Mouse (Mus musculus): ENCODE results near the gene Tnfrsf1b. TPM values are rescaled to one million over a fixed set of nuclear protein-coding genes. Genes with fewer than 3 reads are reported as not detected.

The Tnfrsf1b gene
- polyA plus RNA-seq, 1 experiment from 2014 or later = 5.9 TPM

- WGBS = 80% methylated on average over 8 of the region's 8 CpGs
- Histone ChIP-seq H3K4me1 (no peaks in the 10 kb centered on the region), H3K36me3 (no peaks in the 10 kb centered on the region), H3K27ac (no peak overlapping the region), H3K9me3 (no peaks in the 10 kb centered on the region), H3K9ac (no peak overlapping the region), H3K4me3 (replicated peaks) (no peak overlapping the region), H3K27me3 (replicated peaks) (peaks cover 2% of the 10 kb centered on the region; the same call in 1 of the 2 replicates), H3K4me2 (no peak overlapping the region)
- no peak for ATAC-seq (ENCODE audit: insufficient read depth, low FRiP score, low read depth)
These were observed 5.9 kb upstream of the Tnfrsf1b start for GRCm38 (mm10) chr4:145252611-145253010.

GRCm38 (mm10) chr4:145251546-145251945 is 4.9 kb upstream of the Tnfrsf1b start:
- Histone ChIP-seq H3K4me2 (no peak overlapping the region), H3K9me3 (no peaks in the 10 kb centered on the region)
- 88% methylated on average over 4 of the region's 4 CpGs for WGBS

GRCm38 (mm10) chr4:145250002-145250401 is 3.3 kb upstream of the Tnfrsf1b start:
- H3K36me3 ChIP-seq = no peaks in the 10 kb centered on the region
- H3K4me2 ChIP-seq = no peak overlapping the region
- H3K27ac ChIP-seq = no peak overlapping the region
- H3K27me3 ChIP-seq (replicated peaks) = peaks cover 10% of the 10 kb centered on the region; the same call in 1 of the 2 replicates
- no peak overlapping the region for H3K4me3 ChIP-seq (replicated peaks)
- WGBS = 70% methylated on average over 4 of the region's 4 CpGs
- H3K9ac ChIP-seq = no peak overlapping the region
- H3K4me1 ChIP-seq = peaks cover 7% of the 10 kb centered on the region; the same call in 1 of the 2 replicates
- H3K9me3 ChIP-seq = no peaks in the 10 kb centered on the region
- no peak for ATAC-seq (ENCODE audit: insufficient read depth, low FRiP score, low read depth)

More at GRCm38 (mm10) chr4:145251546-145251945, 4.9 kb upstream of the Tnfrsf1b start:
- no peak overlapping the region for H3K4me3 ChIP-seq (replicated peaks)
- no peaks in the 10 kb centered on the region for H3K36me3 ChIP-seq
- H3K4me1 ChIP-seq = peaks cover 4% of the 10 kb centered on the region; the same call in 1 of the 2 replicates
- ATAC-seq (ENCODE audit: insufficient read depth, low FRiP score, low read depth) = no peak
- no peak overlapping the region for H3K27ac ChIP-seq
- no peak overlapping the region for H3K9ac ChIP-seq
- H3K27me3 ChIP-seq (replicated peaks) = peaks cover 3% of the 10 kb centered on the region; the same call in 1 of the 2 replicates

- H3K27me3 ChIP-seq (replicated peaks) = peaks cover 10% of the 10 kb centered on the region; the same call in 1 of the 2 replicates
- H3K27ac ChIP-seq = no peak overlapping the region
- no peak overlapping the region for H3K9ac ChIP-seq
- ATAC-seq (ENCODE audit: insufficient read depth, low FRiP score, low read depth) = no peak
- no peak overlapping the region for H3K4me3 ChIP-seq (replicated peaks)
- H3K9me3 ChIP-seq = no peaks in the 10 kb centered on the region
- WGBS = 67% methylated on average over 2 of the region's 2 CpGs
- H3K4me2 ChIP-seq = no peak overlapping the region
- H3K36me3 ChIP-seq = no peaks in the 10 kb centered on the region
- peaks cover 7% of the 10 kb centered on the region; the same call in 1 of the 2 replicates for H3K4me1 ChIP-seq
These were observed 886 bp upstream of the Tnfrsf1b start for GRCm38 (mm10) chr4:145247556-145247955.

GRCm38 (mm10) chr4:145245581-145245980 is 1.1 kb downstream of the Tnfrsf1b start:
- H3K4me2 ChIP-seq = peak overlapping the region; percentile 96
- no peak for ATAC-seq (ENCODE audit: insufficient read depth, low FRiP score, low read depth)
- H3K27me3 ChIP-seq (replicated peaks) = peaks cover 10% of the 10 kb centered on the region; the same call in 1 of the 2 replicates
- no peaks in the 10 kb centered on the region for H3K36me3 ChIP-seq
- H3K9ac ChIP-seq = no peak overlapping the region
- WGBS = 96% methylated on average over 3 of the region's 3 CpGs
- peaks cover 7% of the 10 kb centered on the region; the same call in 1 of the 2 replicates for H3K4me1 ChIP-seq
- no peak overlapping the region for H3K27ac ChIP-seq
- no peaks in the 10 kb centered on the region for H3K9me3 ChIP-seq
- H3K4me3 ChIP-seq (replicated peaks) = peak overlapping the region; percentile 55

GRCm38 (mm10) chr4:145244676-145245075 is 2.0 kb downstream of the Tnfrsf1b start:
- peaks cover 7% of the 10 kb centered on the region; the same call in 1 of the 2 replicates for H3K4me1 ChIP-seq
- 82% methylated on average over 2 of the region's 2 CpGs for WGBS
- H3K9ac ChIP-seq = no peak overlapping the region
- peaks cover 10% of the 10 kb centered on the region; the same call in 1 of the 2 replicates for H3K27me3 ChIP-seq (replicated peaks)
- H3K36me3 ChIP-seq = no peaks in the 10 kb centered on the region
- H3K4me3 ChIP-seq (replicated peaks) = no peak overlapping the region
- ATAC-seq (ENCODE audit: insufficient read depth, low FRiP score, low read depth) = no peak
- H3K4me2 ChIP-seq = no peak overlapping the region
- H3K27ac ChIP-seq = no peak overlapping the region
- no peaks in the 10 kb centered on the region for H3K9me3 ChIP-seq

- WGBS = 60% methylated on average over 1 of the region's 1 CpGs
- no peak for ATAC-seq (ENCODE audit: insufficient read depth, low FRiP score, low read depth)
These were observed 3.8 kb downstream of the Tnfrsf1b start for GRCm38 (mm10) chr4:145242719-145243350.

GRCm38 (mm10) chr4:145240723-145241231 is 5.9 kb downstream of the Tnfrsf1b start:
- H3K4me1 ChIP-seq = no peaks in the 10 kb centered on the region
- no peaks in the 10 kb centered on the region for H3K9me3 ChIP-seq
- no peak for ATAC-seq (ENCODE audit: insufficient read depth, low FRiP score, low read depth)
- peaks cover 7% of the 10 kb centered on the region; the same call in 1 of the 2 replicates for H3K27me3 ChIP-seq (replicated peaks)
- WGBS = 74% methylated on average over 4 of the region's 4 CpGs
- H3K9ac ChIP-seq = no peak overlapping the region
- H3K4me2 ChIP-seq = no peak overlapping the region
- H3K4me3 ChIP-seq (replicated peaks) = no peak overlapping the region
- H3K36me3 ChIP-seq = no peaks in the 10 kb centered on the region
- no peak overlapping the region for H3K27ac ChIP-seq

More at GRCm38 (mm10) chr4:145242719-145243350, 3.8 kb downstream of the Tnfrsf1b start:
- Histone ChIP-seq H3K27ac (no peak overlapping the region), H3K9ac (no peak overlapping the region), H3K9me3 (no peaks in the 10 kb centered on the region), H3K36me3 (no peaks in the 10 kb centered on the region), H3K4me3 (replicated peaks) (no peak overlapping the region), H3K4me2 (no peak overlapping the region), H3K4me1 (peaks cover 7% of the 10 kb centered on the region; the same call in 1 of the 2 replicates), H3K27me3 (replicated peaks) (peaks cover 10% of the 10 kb centered on the region; the same call in 1 of the 2 replicates)

- peak overlapping the region; percentile 64; the same call in 1 of the 2 replicates for H3K27ac ChIP-seq
- H3K36me3 ChIP-seq = no peaks in the 10 kb centered on the region
- H3K9me3 ChIP-seq = no peaks in the 10 kb centered on the region
- H3K4me1 ChIP-seq = no peaks in the 10 kb centered on the region
- H3K4me2 ChIP-seq = no peak overlapping the region
- H3K27me3 ChIP-seq (replicated peaks) = no peaks in the 10 kb centered on the region
- ATAC-seq (ENCODE audit: insufficient read depth, low FRiP score, low read depth) = peak; percentile 82; the same call in 1 of the 2 replicates
- H3K9ac ChIP-seq = no peak overlapping the region
- H3K4me3 ChIP-seq (replicated peaks) = no peak overlapping the region
- 33% methylated on average over 4 of the region's 4 CpGs for WGBS
These were observed 7.4 kb downstream of the Tnfrsf1b start for GRCm38 (mm10) chr4:145239049-145239830.

- H3K4me3 ChIP-seq (replicated peaks) = no peak overlapping the region
- H3K36me3 ChIP-seq = no peaks in the 10 kb centered on the region
- no peaks in the 10 kb centered on the region for H3K4me1 ChIP-seq
- ATAC-seq (ENCODE audit: insufficient read depth, low FRiP score, low read depth) = no peak
- H3K27ac ChIP-seq = no peak overlapping the region
- no peaks in the 10 kb centered on the region for H3K9me3 ChIP-seq
- no peak overlapping the region for H3K9ac ChIP-seq
- H3K27me3 ChIP-seq (replicated peaks) = no peaks in the 10 kb centered on the region
- WGBS = 84% methylated on average over 7 of the region's 7 CpGs
- no peak overlapping the region for H3K4me2 ChIP-seq
These were observed 10.6 kb downstream of the Tnfrsf1b start for GRCm38 (mm10) chr4:145236027-145236426.

GRCm38 (mm10) chr4:145233487-145234228 is 13.0 kb downstream of the Tnfrsf1b start:
- ATAC-seq (ENCODE audit: insufficient read depth, low FRiP score, low read depth) = 0 out of 2 replicates have a peak, but pooled peaks have one; percentile 34
- Histone ChIP-seq H3K4me2 (no peak overlapping the region), H3K4me3 (replicated peaks) (no peak overlapping the region), H3K27ac (peak overlapping the region; percentile 31; the same call in 1 of the 2 replicates), H3K27me3 (replicated peaks) (no peaks in the 10 kb centered on the region), H3K9ac (no peak overlapping the region), H3K9me3 (no peaks in the 10 kb centered on the region), H3K36me3 (no peaks in the 10 kb centered on the region), H3K4me1 (no peaks in the 10 kb centered on the region)
- WGBS = 39% methylated on average over 3 of the region's 3 CpGs
